Mouse (Mus musculus): ENCODE measurements around the gene Sprr2a2.
"Not testable (repeated sequence)": the region's sequence is repeated elsewhere in the genome, so short reads cannot be mapped to it uniquely, and the experiment has no call there.

Sprr2a2 gene

GRCm38 (mm10) chr3:92215569-92215968 lies at the start of gene Sprr2a2, which contains the start of gene Sprr2a1:
TSS of gene Sprr2a2 (plus strand) at chr3:92215920.
TSS of gene Sprr2a1 (plus strand) at chr3:92215799.
- not testable (repeated sequence) for DNase-seq (ENCODE audit: low spot score in 2 of 2)

GRCm38 (mm10) chr3:92169847-92170246 lies 45.9 kb upstream of the Sprr2a2 start:
- no peak for DNase-seq (ENCODE audit: low spot score in 2 of 2)

- DNase-seq (ENCODE audit: low spot score in 2 of 2) = no peak
Observed at GRCm38 (mm10) chr3:92176880-92177279, 38.8 kb upstream of the Sprr2a2 start.

- DNase-seq (ENCODE audit: low spot score in 2 of 2) = no peak
Observed at GRCm38 (mm10) chr3:92195512-92196200, 20.1 kb upstream of the Sprr2a2 start.

GRCm38 (mm10) chr3:92211133-92211925 lies 4.4 kb upstream of the Sprr2a2 start:
- DNase-seq (ENCODE audit: low spot score in 2 of 2) = not testable (repeated sequence)

- DNase-seq (ENCODE audit: low spot score in 2 of 2) = not testable (repeated sequence)
Observed at GRCm38 (mm10) chr3:92212059-92212458, 3.7 kb upstream of the Sprr2a2 start.

GRCm38 (mm10) chr3:92213651-92214050 lies 2.1 kb upstream of the Sprr2a2 start:
- not testable (repeated sequence) for DNase-seq (ENCODE audit: low spot score in 2 of 2)

GRCm38 (mm10) chr3:92219031-92219430 lies 3.3 kb downstream of the Sprr2a2 start:
- DNase-seq (ENCODE audit: low spot score in 2 of 2) = not testable (repeated sequence)

- DNase-seq (ENCODE audit: low spot score in 2 of 2) = not testable (repeated sequence)
Observed at GRCm38 (mm10) chr3:92223708-92224107, 8.0 kb downstream of the Sprr2a2 start.

GRCm38 (mm10) chr3:92227410-92227809 lies 11.7 kb downstream of the Sprr2a2 start:
- DNase-seq (ENCODE audit: low spot score in 2 of 2) = not testable (repeated sequence)

- DNase-seq (ENCODE audit: low spot score in 2 of 2) = not testable (repeated sequence)
Observed at GRCm38 (mm10) chr3:92236463-92237189, 20.9 kb downstream of the Sprr2a2 start.

GRCm38 (mm10) chr3:92238736-92239135 lies 23.0 kb downstream of the Sprr2a2 start:
- not testable (repeated sequence) for DNase-seq (ENCODE audit: low spot score in 2 of 2)

- not testable (repeated sequence) for DNase-seq (ENCODE audit: low spot score in 2 of 2)
Observed at GRCm38 (mm10) chr3:92239197-92239596, 23.5 kb downstream of the Sprr2a2 start.

GRCm38 (mm10) chr3:92244833-92245232 lies 29.1 kb downstream of the Sprr2a2 start:
- not testable (repeated sequence) for DNase-seq (ENCODE audit: low spot score in 2 of 2)

- DNase-seq (ENCODE audit: low spot score in 2 of 2) = not testable (repeated sequence)
Observed at GRCm38 (mm10) chr3:92246245-92246644, 30.5 kb downstream of the Sprr2a2 start.

- DNase-seq (ENCODE audit: low spot score in 2 of 2) = not testable (repeated sequence)
Observed at GRCm38 (mm10) chr3:92248494-92248893, 32.8 kb downstream of the Sprr2a2 start.

- not testable (repeated sequence) for DNase-seq (ENCODE audit: low spot score in 2 of 2)
Observed at GRCm38 (mm10) chr3:92250450-92250849, 34.7 kb downstream of the Sprr2a2 start.

GRCm38 (mm10) chr3:92253860-92254259 lies 38.1 kb downstream of the Sprr2a2 start:
- DNase-seq (ENCODE audit: low spot score in 2 of 2) = not testable (repeated sequence)

GRCm38 (mm10) chr3:92258526-92258925 lies 42.8 kb downstream of the Sprr2a2 start:
- DNase-seq (ENCODE audit: low spot score in 2 of 2) = not testable (repeated sequence)

GRCm38 (mm10) chr3:92263462-92263861 lies 47.7 kb downstream of the Sprr2a2 start:
- DNase-seq (ENCODE audit: low spot score in 2 of 2) = not testable (repeated sequence)

- not testable (repeated sequence) for DNase-seq (ENCODE audit: low spot score in 2 of 2)
Observed at GRCm38 (mm10) chr3:92271414-92271985, 55.8 kb downstream of the Sprr2a2 start.
